Mouse (Mus musculus) lung, embryonic 14.5 days (tissue): ENCODE results near the gene Mlst8. TPM values are rescaled to one million over a fixed set of nuclear protein-coding genes. Genes with fewer than 3 reads are reported as not detected.
"Not testable (repeated sequence)": the region's sequence is repeated elsewhere in the genome, so short reads cannot be mapped to it uniquely, and the experiment has no call there.

Experiments used
- ATAC-seq: fragments of 200-750 bp; cut with Nextera tagmentation; 2 replicates; pipeline ENCODE4 v1.8.0; 2017; ENCODE audit warnings: mild to moderate bottlenecking, moderate TSS enrichment, moderate library complexity; ENCODE audit not compliant: insufficient read depth
- DNase-seq: peaks from one replicate; pipeline ENCODE4 v3.0.0-alpha.2; 2015
- H3K27ac ChIP-seq: fragments of 300-500 bp; sonication (generic); 2 replicates; pipeline ENCODE4 v1.5.1; 2014; ENCODE audit warnings: low read depth, mild to moderate bottlenecking, moderate library complexity
- H3K27me3 ChIP-seq: fragments of 300-500 bp; sonication (generic); 2 replicates; pipeline ENCODE4 v1.6.1; 2014; ENCODE audit warnings: low read length, control low read depth; ENCODE audit not compliant: insufficient read depth
- H3K36me3 ChIP-seq: fragments of 300-500 bp; sonication (generic); 2 replicates; pipeline ENCODE4 v1.6.1; 2014; ENCODE audit warnings: control low read depth; ENCODE audit not compliant: insufficient read depth
- H3K4me1 ChIP-seq: fragments of 300-500 bp; sonication (generic); 2 replicates; pipeline ENCODE4 v1.6.1; 2014; ENCODE audit warnings: antibody characterized with exemption, control low read depth; ENCODE audit not compliant: insufficient read depth
- H3K4me2 ChIP-seq: fragments of 300-500 bp; sonication (generic); 2 replicates; pipeline ENCODE4 v1.6.1; 2014; ENCODE audit warnings: mild to moderate bottlenecking
- H3K4me3 ChIP-seq: fragments of 300-500 bp; sonication (generic); 2 replicates; pipeline ENCODE4 v1.5.1; 2014; ENCODE audit warnings: low read depth, low read length
- H3K9ac ChIP-seq: fragments of 300-500 bp; sonication (generic); 2 replicates; pipeline ENCODE4 v1.6.1; 2014
- H3K9me3 ChIP-seq: fragments of 300-500 bp; sonication (generic); 2 replicates; pipeline ENCODE4 v1.6.1; 2016; ENCODE audit warnings: low read depth, low read length, control low read depth
- CTCF ChIP-seq: IDR thresholded peaks from 2 replicates; pipeline ENCODE4 v1.5.1; 2016; ENCODE audit warnings: antibody characterized with exemption, low read depth
- WGBS: fragments of 180-500 bp; shearing (Covaris S2); extraction: QIAGEN DNeasy Blood & Tissue Kit; methylation state at CpG from one replicate; pipeline ENCODE4 v1.1.7; 2014; 5-methylcytosine and 5-hydroxymethylcytosine counted together
- polyA plus RNA-seq: library from polyadenylated mRNA; unstranded; fragments of >200 nt; fragmentation: Nextera tagmentation; extraction: Ambion mirVana; gene quantifications from 2 replicates; pipeline ENCODE4 v1.2.1, GENCODE M21; 2014

Mlst8 gene
- polyA plus RNA-seq, 1 experiment from 2014 or later: 30.2 TPM

DNA sequence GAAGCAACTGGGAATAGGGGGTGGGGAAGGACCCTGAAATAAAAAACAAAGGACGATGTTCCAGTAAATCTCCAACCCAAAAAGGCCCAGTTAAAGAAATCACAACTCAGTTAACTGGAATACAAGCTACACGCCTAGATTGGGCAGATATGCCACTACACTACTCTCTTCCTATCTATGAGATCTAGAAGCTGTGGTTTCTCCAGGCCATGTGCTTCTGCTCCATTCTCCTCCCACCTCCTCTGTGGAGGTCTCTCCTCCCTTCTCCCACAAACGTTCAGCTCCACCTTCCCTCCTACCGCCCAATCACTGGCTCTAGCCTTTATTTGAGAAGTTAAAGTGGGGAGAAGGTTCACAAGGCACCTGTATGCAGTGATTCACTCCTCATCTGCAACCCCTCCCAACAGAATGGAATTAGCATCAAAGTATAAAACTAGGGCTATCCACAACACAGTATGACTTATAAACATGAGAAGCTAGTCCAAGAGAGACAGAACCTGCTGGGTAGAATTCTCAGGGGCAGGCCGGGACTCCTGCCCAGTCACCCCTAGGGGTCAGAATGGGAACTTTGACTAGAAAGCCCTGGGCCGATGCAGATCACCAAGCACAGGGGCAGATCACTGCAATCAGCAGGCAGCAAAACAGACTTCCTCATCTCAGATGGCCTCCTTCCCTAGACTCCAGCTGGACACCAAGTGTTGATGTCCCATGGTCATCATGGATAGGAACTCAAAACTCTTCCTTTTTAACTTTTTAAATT is 15.3 kb downstream of the Mlst8 start:
- no peak for DNase-seq
- Histone ChIP-seq H3K4me3 (no peak overlapping the region), H3K9ac (no peak overlapping the region), H3K27ac (no peak overlapping the region), H3K4me2 (no peak overlapping the region), H3K36me3 (no peaks in the 10 kb centered on the region), H3K9me3 (no peaks in the 10 kb centered on the region), H3K4me1 (no peaks in the 10 kb centered on the region), H3K27me3 (no peaks in the 10 kb centered on the region)
- ATAC-seq: no peak
- TF ChIP-seq CTCF: peak; percentile 21
- WGBS: 53% methylated on average over 6 of the region's 6 CpGs

DNA sequence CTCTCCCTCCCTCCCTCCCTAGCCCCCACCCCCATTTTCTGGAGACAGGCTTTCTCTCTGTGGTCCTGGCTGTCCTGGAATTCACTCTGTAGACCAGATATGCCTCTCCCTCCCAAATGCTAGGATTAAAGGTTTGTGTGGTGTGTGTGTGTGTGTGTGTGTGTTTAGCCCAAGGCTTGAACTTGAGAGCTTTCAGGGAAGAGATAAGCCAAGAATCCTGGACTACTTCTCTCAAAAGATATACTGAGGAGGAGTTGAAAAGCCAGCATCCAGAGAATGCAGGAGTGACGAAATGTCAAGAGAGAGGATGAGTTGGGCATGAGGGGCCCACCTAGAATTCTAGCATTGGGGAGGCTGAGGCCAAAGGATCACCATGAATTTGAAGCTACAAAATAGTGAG is 15.9 kb downstream of the Mlst8 start:
- no peak overlapping the region for H3K9ac ChIP-seq

GRCm38 (mm10) chr17:24461580-24461979 is 17.3 kb downstream of the Mlst8 start:
- ATAC-seq (no peak), DNase-seq (peak; percentile 72)
- Histone ChIP-seq H3K36me3 (no peaks in the 10 kb centered on the region), H3K9ac (no peak overlapping the region), H3K4me3 (no peak overlapping the region), H3K27ac (no peak overlapping the region), H3K27me3 (no peaks in the 10 kb centered on the region), H3K4me1 (no peaks in the 10 kb centered on the region), H3K4me2 (no peak overlapping the region), H3K9me3 (no peaks in the 10 kb centered on the region)
- peak; percentile 58 for TF ChIP-seq CTCF
- 64% methylated on average over 2 of the region's 2 CpGs for WGBS

More for the DNA sequence above, 15.9 kb downstream of the Mlst8 start:
- ATAC-seq: no peak
- no peaks in the 10 kb centered on the region for H3K27me3 ChIP-seq
- no peak overlapping the region for H3K4me2 ChIP-seq
- no peak overlapping the region for H3K4me3 ChIP-seq
- H3K9me3 ChIP-seq: no peaks in the 10 kb centered on the region
- no peaks in the 10 kb centered on the region for H3K36me3 ChIP-seq
- H3K4me1 ChIP-seq: no peaks in the 10 kb centered on the region
- no peak for DNase-seq
- no peak overlapping the region for H3K27ac ChIP-seq
- TF ChIP-seq CTCF: no peak
- WGBS: 58% methylated on average over 1 of the region's 1 CpGs

GRCm38 (mm10) chr17:24455523-24456206 is 23.2 kb downstream of the Mlst8 start:
- H3K27me3 ChIP-seq, H3K36me3 ChIP-seq, H3K4me1 ChIP-seq, ATAC-seq, H3K9ac ChIP-seq, DNase-seq, H3K9me3 ChIP-seq: not testable (repeated sequence)
- H3K4me2 ChIP-seq: peak overlapping the region; percentile 46
- TF ChIP-seq CTCF: peak; percentile 3; the same call in 1 of the 2 replicates
- H3K4me3 ChIP-seq: peak overlapping the region; percentile 91
- 46% methylated on average over 10 of the region's 10 CpGs for WGBS
- H3K27ac ChIP-seq: peak overlapping the region; percentile 58

- Histone ChIP-seq H3K4me1 (0 out of 2 replicates have a peak, but pooled peaks cover 5% of the 10 kb centered on the region), H3K9ac (peak overlapping the region; percentile 94), H3K4me3 (peak overlapping the region; percentile 91), H3K4me2 (peak overlapping the region; percentile 59), H3K36me3 (peaks cover 11% of the 10 kb centered on the region), H3K27me3 (no peaks in the 10 kb centered on the region), H3K9me3 (no peaks in the 10 kb centered on the region), H3K27ac (peak overlapping the region; percentile 98)
- peak; percentile 32; the same call in 1 of the 2 replicates for TF ChIP-seq CTCF
- peak; percentile 100 for DNase-seq
- ATAC-seq: peak; percentile 94
- WGBS: under 1% methylated on average over 67 of the region's 67 CpGs
Observed at GRCm38 (mm10) chr17:24454756-24455522, 23.9 kb downstream of the Mlst8 start.

DNA sequence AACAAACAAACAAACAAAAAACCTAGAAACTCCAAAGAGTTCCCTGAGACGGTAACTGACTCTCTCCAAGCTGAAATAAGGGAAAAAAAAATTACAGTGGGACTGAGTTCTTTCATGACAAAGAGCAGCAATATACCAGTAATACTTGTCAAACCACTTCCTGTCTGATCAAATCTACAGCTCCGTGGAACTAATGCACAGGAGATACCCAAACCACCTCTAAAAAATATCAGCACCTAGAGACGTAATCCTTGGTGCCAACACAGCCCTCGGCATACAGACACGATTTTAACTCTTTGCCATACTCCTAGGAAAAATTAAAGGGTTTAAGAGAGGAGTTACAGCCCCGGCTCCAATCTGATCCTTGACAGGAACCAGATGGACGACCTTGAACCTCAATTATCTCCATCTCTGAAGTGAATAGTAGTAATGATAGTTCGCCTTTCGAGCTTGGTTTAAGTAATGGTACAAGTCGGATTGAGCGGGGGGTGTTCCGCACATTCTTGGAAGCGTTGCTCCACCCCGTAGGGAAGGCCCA is 24.6 kb downstream of the Mlst8 start:
- WGBS: 4% methylated on average over 14 of the region's 14 CpGs
- Histone ChIP-seq H3K27ac (peak overlapping the region; percentile 98), H3K9ac (peak overlapping the region; percentile 94), H3K4me3 (peak overlapping the region; percentile 91), H3K4me1 (0 out of 2 replicates have a peak, but pooled peaks cover 5% of the 10 kb centered on the region), H3K4me2 (peak overlapping the region; percentile 59), H3K27me3 (no peaks in the 10 kb centered on the region), H3K9me3 (no peaks in the 10 kb centered on the region), H3K36me3 (peaks cover 18% of the 10 kb centered on the region)
- ATAC-seq (no peak), DNase-seq (no peak)
- no peak for TF ChIP-seq CTCF
